Mouse (Mus musculus) lung, embryonic 14.5 days (tissue): Measurements from ENCODE around the gene Mcm6. TPM values are rescaled to one million over a fixed set of nuclear protein-coding genes. Genes with fewer than 3 reads are reported as not detected.
"Not testable (repeated sequence)": the region's sequence is repeated elsewhere in the genome, so short reads cannot be mapped to it uniquely, and the experiment has no call there.

ENCODE experiments used
- ATAC-seq: fragments of 200-750 bp; cut with Nextera tagmentation; 2 replicates; pipeline ENCODE4 v1.8.0; 2017; ENCODE audit warnings: mild to moderate bottlenecking, moderate TSS enrichment, moderate library complexity; ENCODE audit not compliant: insufficient read depth
- DNase-seq: peaks from one replicate; pipeline ENCODE4 v3.0.0-alpha.2; 2015
- H3K27ac ChIP-seq: fragments of 300-500 bp; sonication (generic); 2 replicates; pipeline ENCODE4 v1.5.1; 2014; ENCODE audit warnings: low read depth, mild to moderate bottlenecking, moderate library complexity
- H3K27me3 ChIP-seq: fragments of 300-500 bp; sonication (generic); 2 replicates; pipeline ENCODE4 v1.6.1; 2014; ENCODE audit warnings: low read length, control low read depth; ENCODE audit not compliant: insufficient read depth
- H3K36me3 ChIP-seq: fragments of 300-500 bp; sonication (generic); 2 replicates; pipeline ENCODE4 v1.6.1; 2014; ENCODE audit warnings: control low read depth; ENCODE audit not compliant: insufficient read depth
- H3K4me1 ChIP-seq: fragments of 300-500 bp; sonication (generic); 2 replicates; pipeline ENCODE4 v1.6.1; 2014; ENCODE audit warnings: antibody characterized with exemption, control low read depth; ENCODE audit not compliant: insufficient read depth
- H3K4me2 ChIP-seq: fragments of 300-500 bp; sonication (generic); 2 replicates; pipeline ENCODE4 v1.6.1; 2014; ENCODE audit warnings: mild to moderate bottlenecking
- H3K4me3 ChIP-seq: fragments of 300-500 bp; sonication (generic); 2 replicates; pipeline ENCODE4 v1.5.1; 2014; ENCODE audit warnings: low read depth, low read length
- H3K9ac ChIP-seq: fragments of 300-500 bp; sonication (generic); 2 replicates; pipeline ENCODE4 v1.6.1; 2014
- H3K9me3 ChIP-seq: fragments of 300-500 bp; sonication (generic); 2 replicates; pipeline ENCODE4 v1.6.1; 2016; ENCODE audit warnings: low read depth, low read length, control low read depth
- CTCF ChIP-seq: IDR thresholded peaks from 2 replicates; pipeline ENCODE4 v1.5.1; 2016; ENCODE audit warnings: antibody characterized with exemption, low read depth
- WGBS: fragments of 180-500 bp; shearing (Covaris S2); extraction: QIAGEN DNeasy Blood & Tissue Kit; methylation state at CpG from one replicate; pipeline ENCODE4 v1.1.7; 2014; 5-methylcytosine and 5-hydroxymethylcytosine counted together
- polyA plus RNA-seq: library from polyadenylated mRNA; unstranded; fragments of >200 nt; fragmentation: Nextera tagmentation; extraction: Ambion mirVana; gene quantifications from 2 replicates; pipeline ENCODE4 v1.2.1, GENCODE M21; 2014

Mcm6 gene
- polyA plus RNA-seq, 1 experiment from 2014 or later = 304 TPM

DNA sequence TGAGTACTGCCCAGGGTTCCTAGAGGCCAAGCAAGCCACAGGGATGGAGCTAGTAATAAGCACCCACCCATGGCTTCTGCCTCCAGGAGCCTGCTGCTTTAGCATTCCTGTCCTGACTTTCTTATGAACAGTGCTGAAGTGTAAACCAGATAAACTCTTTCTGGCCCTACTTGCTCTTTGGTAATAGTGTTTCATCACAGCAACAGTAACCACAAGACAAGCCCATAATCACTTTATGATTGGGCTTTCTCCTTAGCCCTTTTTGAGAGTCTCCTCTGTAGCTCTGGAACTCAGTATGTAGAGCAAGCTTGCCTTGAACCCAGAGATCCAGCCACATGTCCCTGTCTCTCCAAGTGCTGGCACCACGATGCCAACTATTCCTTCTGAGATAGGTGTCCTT lies 29.2 kb downstream of the Mcm6 start:
- no peak for DNase-seq
- TF ChIP-seq CTCF = no peak
- Histone ChIP-seq H3K4me3 (no peak overlapping the region), H3K9ac (no peak overlapping the region), H3K27me3 (no peaks in the 10 kb centered on the region), H3K9me3 (no peaks in the 10 kb centered on the region), H3K4me2 (no peak overlapping the region), H3K4me1 (no peaks in the 10 kb centered on the region), H3K36me3 (peaks cover 76% of the 10 kb centered on the region), H3K27ac (no peak overlapping the region)
- 94% methylated on average over 1 of the region's 1 CpGs for WGBS
- ATAC-seq = no peak

DNA sequence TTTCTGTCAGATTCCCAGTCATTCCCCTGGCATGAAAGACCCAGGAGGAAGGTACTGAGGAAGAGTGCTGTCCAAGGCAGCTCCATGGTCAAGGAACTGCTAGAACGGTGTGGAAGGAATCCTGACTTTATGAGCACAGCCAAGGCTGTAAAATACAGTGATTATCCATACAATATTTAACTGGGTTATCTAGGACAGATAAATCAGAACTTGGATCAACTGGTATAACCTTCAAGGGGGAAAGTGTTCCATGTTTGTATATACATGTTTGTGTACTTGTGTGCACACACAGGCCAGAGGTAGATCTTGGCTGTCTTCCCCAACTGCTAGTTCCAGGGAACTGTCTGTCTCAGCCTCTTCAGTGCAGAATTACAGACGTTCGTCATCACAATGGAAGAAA lies 31.2 kb downstream of the Mcm6 start, which contains the start of gene Lct:
TSS of gene Lct (minus strand) at position 101 of the 400 bp plus-strand sequence.
- no peak within 1 kb of the TSS for H3K4me3 ChIP-seq
- 77% methylated on average over 3 of the region's 3 CpGs for WGBS
- no peaks in the 10 kb centered on the region for H3K27me3 ChIP-seq
- no peak within 1 kb of the TSS for H3K4me2 ChIP-seq
- no peaks in the 10 kb centered on the region for H3K4me1 ChIP-seq
- ATAC-seq = no peak
- no peak for DNase-seq
- no peak within 1 kb of the TSS for H3K27ac ChIP-seq
- H3K9ac ChIP-seq = no peak within 1 kb of the TSS
- no peaks in the 10 kb centered on the region for H3K9me3 ChIP-seq
- TF ChIP-seq CTCF = no peak
- H3K36me3 ChIP-seq = peaks cover 68% of the 10 kb centered on the region

DNA sequence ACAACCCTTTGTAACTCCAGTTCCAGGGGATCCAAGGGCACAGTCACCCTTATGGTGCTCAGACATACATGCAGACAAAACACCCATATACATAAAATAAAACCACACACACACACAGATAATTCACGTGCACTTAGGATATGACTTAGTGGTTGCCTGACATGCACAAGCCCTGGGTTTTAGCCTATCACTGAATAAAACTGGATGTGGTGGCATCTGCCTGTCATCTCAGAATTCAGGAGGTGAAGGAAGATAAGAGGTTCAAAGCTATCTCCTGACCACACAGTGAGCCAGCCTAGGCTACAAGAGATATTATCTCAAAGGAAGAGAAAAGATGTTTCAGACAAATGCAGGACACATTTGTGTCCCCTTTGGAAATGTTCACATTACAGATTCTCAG lies 32.3 kb downstream of the Mcm6 start:
- Histone ChIP-seq H3K9ac (no peak overlapping the region), H3K36me3 (peaks cover 57% of the 10 kb centered on the region), H3K4me2 (no peak overlapping the region), H3K4me1 (no peaks in the 10 kb centered on the region), H3K27ac (no peak overlapping the region), H3K27me3 (no peaks in the 10 kb centered on the region), H3K9me3 (no peaks in the 10 kb centered on the region), H3K4me3 (no peak overlapping the region)
- ATAC-seq (no peak), DNase-seq (no peak)
- 83% methylated on average over 1 of the region's 1 CpGs for WGBS
- no peak for TF ChIP-seq CTCF

DNA sequence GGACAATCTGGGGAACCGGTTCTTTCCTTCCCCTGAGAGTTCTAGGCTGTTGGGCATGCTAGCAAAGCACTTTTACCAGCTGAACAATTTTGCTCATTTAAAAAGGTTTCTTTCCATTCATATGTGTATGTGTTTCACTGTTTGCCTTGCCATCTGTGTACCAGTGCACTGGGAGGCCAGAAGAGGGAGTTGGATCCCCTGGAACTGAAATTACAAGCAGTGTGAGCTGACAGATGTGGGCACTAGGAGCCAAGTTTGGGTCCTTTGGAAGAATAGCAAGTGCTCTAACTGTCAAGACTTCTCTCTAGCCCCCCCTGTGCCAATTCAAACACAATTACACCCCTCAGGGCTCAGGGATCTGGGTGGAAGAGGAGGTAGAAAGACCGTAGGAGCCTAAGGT lies 34.7 kb downstream of the Mcm6 start:
- H3K4me2 ChIP-seq = no peak overlapping the region
- no peaks in the 10 kb centered on the region for H3K27me3 ChIP-seq
- TF ChIP-seq CTCF = no peak
- no peaks in the 10 kb centered on the region for H3K9me3 ChIP-seq
- no peak for DNase-seq
- H3K4me3 ChIP-seq = no peak overlapping the region
- no peak for ATAC-seq
- H3K36me3 ChIP-seq = peaks cover 33% of the 10 kb centered on the region
- H3K27ac ChIP-seq = no peak overlapping the region
- H3K9ac ChIP-seq = no peak overlapping the region
- 79% methylated on average over 2 of the region's 2 CpGs for WGBS
- no peaks in the 10 kb centered on the region for H3K4me1 ChIP-seq

DNA sequence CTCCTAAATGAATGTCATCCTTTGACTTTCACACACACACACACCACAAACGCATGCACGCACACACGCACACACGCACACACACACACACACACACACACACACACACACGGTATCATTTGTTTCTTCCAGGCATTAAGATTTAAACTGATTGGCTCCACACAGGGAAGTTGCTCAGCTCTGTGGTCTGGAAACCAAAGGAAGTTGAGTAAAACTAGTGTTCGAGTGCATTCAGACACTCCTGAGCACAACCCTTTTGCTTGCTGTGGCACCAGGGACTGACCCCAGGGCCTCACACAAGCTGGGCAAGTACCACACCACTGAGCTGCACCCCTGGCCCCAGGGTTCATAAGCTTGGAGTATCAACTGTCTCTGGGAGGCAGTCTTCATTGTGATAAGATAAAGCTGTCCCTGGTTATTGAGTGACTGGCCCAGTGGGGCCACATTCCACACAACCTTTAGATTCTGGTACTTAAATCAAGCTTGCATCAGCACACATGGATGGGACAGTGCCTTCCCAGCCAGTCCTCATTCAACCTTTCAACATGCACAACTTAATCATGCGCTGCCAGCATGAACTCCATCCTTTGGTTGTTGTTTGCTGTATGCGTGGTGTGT lies 36.3 kb downstream of the Mcm6 start:
- TF ChIP-seq CTCF = no peak

DNA sequence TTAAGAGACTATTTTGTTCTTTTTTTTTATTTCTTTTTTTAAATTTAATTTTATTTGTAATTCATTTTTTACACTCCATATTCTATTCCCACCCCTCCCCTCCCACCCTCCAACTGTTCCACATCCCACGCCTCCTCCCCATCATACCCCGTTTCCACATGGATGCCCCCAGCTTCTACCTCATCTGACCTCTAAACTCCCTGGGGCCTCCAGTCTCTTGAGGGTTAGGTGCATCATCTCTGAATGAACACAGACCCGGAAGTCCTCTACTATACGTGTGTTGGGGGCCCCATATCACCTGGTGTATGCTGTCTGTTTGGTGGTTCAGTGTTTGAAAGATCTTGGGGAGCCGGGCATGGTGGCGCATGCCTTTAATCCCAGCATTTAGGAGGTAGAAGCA lies 40.2 kb downstream of the Mcm6 start:
- H3K4me3 ChIP-seq, H3K27ac ChIP-seq, DNase-seq, H3K9me3 ChIP-seq, H3K36me3 ChIP-seq, H3K27me3 ChIP-seq, H3K9ac ChIP-seq, ATAC-seq, H3K4me1 ChIP-seq, H3K4me2 ChIP-seq: not testable (repeated sequence)
- 85% methylated on average over 6 of the region's 6 CpGs for WGBS

More for the DNA sequence above, 36.3 kb downstream of the Mcm6 start:
- H3K4me1 ChIP-seq = no peaks in the 10 kb centered on the region
- no peak overlapping the region for H3K4me2 ChIP-seq
- H3K36me3 ChIP-seq = peaks cover 25% of the 10 kb centered on the region; the same call in 1 of the 2 replicates
- H3K4me3 ChIP-seq = no peak overlapping the region
- ATAC-seq = no peak
- no peaks in the 10 kb centered on the region for H3K9me3 ChIP-seq
- 84% methylated on average over 8 of the region's 8 CpGs for WGBS
- H3K27ac ChIP-seq = no peak overlapping the region
- H3K9ac ChIP-seq = no peak overlapping the region
- H3K27me3 ChIP-seq = no peaks in the 10 kb centered on the region
- DNase-seq = no peak

DNA sequence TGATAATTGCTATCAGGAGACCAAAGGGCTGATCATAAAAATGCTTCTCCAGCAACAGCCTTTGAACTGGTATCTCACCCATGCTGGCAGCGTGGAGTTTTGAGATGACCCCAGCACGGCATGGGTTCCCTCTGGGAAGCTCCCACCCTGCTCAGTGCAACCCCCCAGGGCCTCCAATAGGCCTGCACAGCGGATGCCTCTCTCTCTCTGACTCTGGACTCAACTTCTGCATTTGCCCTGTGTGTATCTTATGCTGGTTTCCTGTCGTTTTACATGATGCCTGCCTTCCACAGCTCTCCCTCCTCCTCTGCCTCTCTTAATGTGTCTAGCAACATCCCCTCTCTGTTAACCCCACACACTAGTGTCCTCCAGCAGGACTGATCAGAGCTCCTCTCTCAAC lies 44.8 kb downstream of the Mcm6 start:
- DNase-seq (no peak), ATAC-seq (no peak)
- WGBS = 55% methylated on average over 4 of the region's 4 CpGs
- no peaks in the 10 kb centered on the region for H3K4me1 ChIP-seq
- no peak overlapping the region for H3K9ac ChIP-seq
- H3K4me2 ChIP-seq = no peak overlapping the region
- no peaks in the 10 kb centered on the region for H3K27me3 ChIP-seq
- H3K4me3 ChIP-seq = no peak overlapping the region
- H3K9me3 ChIP-seq = no peaks in the 10 kb centered on the region
- H3K27ac ChIP-seq = no peak overlapping the region
- TF ChIP-seq CTCF = no peak
- no peaks in the 10 kb centered on the region for H3K36me3 ChIP-seq

DNA sequence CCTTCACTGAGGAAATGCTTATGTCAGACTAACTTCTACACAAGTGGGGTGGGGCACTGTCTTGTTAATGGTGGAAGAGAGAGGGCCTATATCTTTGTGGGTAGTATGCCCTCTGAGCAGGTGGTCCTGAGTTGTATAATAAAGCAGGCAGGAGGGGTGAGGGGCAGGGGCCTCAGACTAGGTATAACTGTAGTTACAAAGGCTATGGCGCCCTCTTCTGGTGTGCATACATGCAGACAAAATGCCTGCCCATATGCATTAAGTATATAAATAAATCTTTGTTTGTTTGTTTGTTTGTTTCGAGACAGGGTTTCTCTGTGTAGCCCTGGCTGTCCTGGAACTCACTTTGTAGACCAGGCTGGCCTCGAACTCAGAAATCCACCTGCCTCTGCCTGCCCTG lies 50.4 kb downstream of the Mcm6 start:
- H3K9me3 ChIP-seq = no peaks in the 10 kb centered on the region
- no peak for ATAC-seq
- TF ChIP-seq CTCF = no peak
- DNase-seq = no peak
- H3K4me3 ChIP-seq = no peak overlapping the region
- no peak overlapping the region for H3K27ac ChIP-seq
- H3K27me3 ChIP-seq = no peaks in the 10 kb centered on the region
- H3K4me1 ChIP-seq = no peaks in the 10 kb centered on the region
- no peak overlapping the region for H3K9ac ChIP-seq
- WGBS = 77% methylated on average over 3 of the region's 3 CpGs
- H3K36me3 ChIP-seq = no peaks in the 10 kb centered on the region
- no peak overlapping the region for H3K4me2 ChIP-seq
